Mouse (Mus musculus) lung, postnatal 14 days (tissue): ENCODE results near the gene Fam76b.
A peak's percentile ranks its signal among the peaks of the same experiment; 100 is the strongest.

Experiments
- DNase-seq: peaks from one replicate; pipeline ENCODE4 v3.0.0; 2021

Fam76b gene

GRCm38 (mm10) chr9:13874359-13874758 lies 46.8 kb downstream of the Fam76b start:
- no peak for DNase-seq

GRCm38 (mm10) chr9:13875340-13875739 lies 47.8 kb downstream of the Fam76b start:
- no peak for DNase-seq

- no peak for DNase-seq
Measured at GRCm38 (mm10) chr9:13880761-13881160, 53.2 kb downstream of the Fam76b start.

DNA sequence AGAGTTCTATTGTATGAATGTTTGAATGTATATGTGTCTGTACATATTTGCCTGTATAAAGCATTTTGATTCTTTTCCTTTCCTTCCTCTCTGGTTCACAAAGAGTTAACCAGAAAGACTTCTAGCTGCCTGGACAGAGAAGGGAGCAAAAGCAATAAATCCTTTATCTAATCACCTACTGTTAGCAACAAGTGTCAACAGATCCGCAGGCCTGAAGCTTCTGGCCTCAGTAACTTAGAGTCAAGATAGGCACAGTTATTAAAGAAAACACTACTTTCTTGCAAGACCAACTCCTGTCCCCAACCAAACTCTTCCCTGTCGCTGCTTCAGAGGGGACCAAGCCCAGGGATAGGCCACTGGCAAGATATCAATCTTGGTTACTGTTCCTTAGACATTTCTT lies 55.0 kb downstream of the Fam76b start:
- no peak for DNase-seq

GRCm38 (mm10) chr9:13888981-13889380 lies 61.5 kb downstream of the Fam76b start:
- no peak for DNase-seq

GRCm38 (mm10) chr9:13889657-13890056 lies 62.1 kb downstream of the Fam76b start:
- peak; percentile 89 for DNase-seq

DNA sequence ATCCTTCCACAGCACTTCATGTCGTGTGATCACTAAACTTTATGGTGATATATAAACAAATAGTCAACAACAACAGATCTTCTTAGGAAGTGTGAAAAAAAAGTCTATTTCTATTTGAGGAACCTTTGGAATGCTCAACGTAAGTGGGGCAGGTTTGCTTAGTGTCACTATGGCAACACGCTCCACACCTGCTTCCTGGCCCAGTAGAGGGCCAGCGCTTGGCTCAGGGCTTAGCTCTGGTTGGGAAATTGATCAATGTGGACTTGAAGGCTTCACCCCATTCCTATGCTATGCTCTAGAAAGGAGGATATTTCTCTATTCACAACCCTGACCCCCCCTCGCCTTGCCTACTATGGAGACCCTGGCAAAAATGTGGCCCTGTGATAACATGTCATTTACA lies 62.7 kb downstream of the Fam76b start:
- no peak for DNase-seq

DNA sequence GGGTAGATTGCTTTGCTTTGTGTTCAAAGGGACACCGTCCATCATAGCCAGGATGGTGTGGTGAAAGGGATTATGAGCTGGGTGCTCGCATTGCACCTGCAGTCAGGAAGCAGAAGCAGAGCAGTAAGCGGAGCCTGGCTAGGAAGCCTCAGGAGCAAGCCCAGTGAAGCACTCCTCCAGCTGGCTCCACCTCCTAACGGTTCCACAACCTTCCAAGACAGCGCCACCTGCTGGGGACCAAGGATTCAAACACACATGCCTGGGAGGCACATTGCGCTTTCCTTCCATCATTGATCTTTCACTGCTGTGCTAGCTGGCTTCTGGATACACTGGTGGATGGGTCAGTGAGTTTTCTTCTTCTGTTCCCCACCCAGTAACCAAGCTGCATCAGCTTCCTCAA lies 64.4 kb downstream of the Fam76b start:
- DNase-seq, result no peak

DNA sequence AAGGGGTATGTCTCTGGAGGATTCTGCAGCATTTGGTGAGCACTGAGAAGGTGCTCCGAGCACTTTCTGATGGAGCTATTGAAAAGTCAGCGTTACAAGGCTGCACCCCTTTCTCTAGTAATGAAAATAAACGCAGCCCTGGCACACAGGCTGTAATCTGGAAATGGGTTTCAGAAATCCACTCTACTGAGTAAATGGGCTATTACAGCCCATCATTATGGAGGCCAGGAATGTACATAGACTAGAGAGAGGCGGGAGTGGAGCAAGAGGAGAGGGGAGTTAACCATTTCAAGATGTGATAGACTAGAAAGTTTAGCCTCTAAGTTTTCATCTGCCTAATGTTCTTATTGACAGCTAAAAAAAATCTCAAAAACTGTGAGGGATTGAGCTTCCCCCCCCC lies 65.5 kb downstream of the Fam76b start:
- no peak for DNase-seq

- DNase-seq, result no peak
Measured at GRCm38 (mm10) chr9:13894491-13894890, 67.0 kb downstream of the Fam76b start.

- no peak for DNase-seq
Measured at GRCm38 (mm10) chr9:13894936-13895335, 67.4 kb downstream of the Fam76b start.

DNA sequence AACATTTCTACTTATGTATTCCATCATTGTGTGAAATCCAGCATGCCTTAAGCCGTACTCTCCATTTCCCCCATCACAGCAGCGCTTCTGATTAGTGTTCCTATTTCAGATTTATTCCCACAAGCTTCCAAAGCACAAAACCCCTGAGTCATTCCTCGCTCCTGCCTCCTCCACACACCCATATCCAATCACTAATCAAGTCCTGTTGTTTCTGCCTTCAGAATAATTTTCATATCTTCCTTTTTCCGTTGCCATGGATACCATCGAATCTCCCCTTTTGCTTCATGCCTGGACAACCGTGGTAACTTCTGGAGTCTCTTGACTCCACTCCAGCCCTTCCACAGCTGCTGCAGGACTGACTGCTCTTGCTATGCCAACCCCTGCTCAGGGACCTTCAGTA lies 68.5 kb downstream of the Fam76b start:
- no peak for DNase-seq

- no peak for DNase-seq
Measured at GRCm38 (mm10) chr9:13898510-13899305, 71.2 kb downstream of the Fam76b start.

DNA sequence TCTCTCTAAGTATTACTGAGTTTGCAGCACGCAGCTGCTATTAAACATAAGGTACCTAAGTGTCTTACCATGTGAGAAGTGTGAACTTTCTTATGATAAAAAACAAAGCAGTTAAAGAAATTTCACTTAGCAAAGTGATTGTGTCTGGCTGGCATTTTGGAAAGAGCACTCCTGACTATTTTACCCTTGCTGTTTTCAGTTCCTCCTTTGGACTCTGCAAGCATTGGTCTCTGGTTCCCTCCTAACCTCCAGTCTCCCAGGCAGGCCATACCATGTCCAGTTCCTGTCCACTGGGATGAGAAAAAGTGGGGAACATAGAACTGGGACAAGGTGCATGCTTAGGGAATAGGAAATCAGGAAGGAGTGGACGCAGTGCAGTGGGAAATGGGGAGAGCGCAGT lies 74.5 kb downstream of the Fam76b start:
- no peak for DNase-seq

- no peak for DNase-seq
Measured at GRCm38 (mm10) chr9:13904091-13904779, 76.7 kb downstream of the Fam76b start.
